ENCODE assay signal across 19 mouse cellular contexts in genomic region chr19:46310312-46310865, GRCm38 (mm10). TPM values are rescaled to one million over a fixed set of nuclear protein-coding genes. Genes with fewer than 3 reads are reported as not detected.
DNase-seq lines count a peak whose midpoint lies in the region; ATAC-seq and TF ChIP-seq lines count a peak whose summit lies in the region.
"Had no signal": no experiment of that assay in that cellular context is flagged by ENCODE, and none has a peak within 500 bp of the region (broad histone marks: within the 10 kb centered on the region; RNA-seq: fewer than 3 reads in every experiment).

No protein-coding gene starts in this region.

- ATAC-seq in forebrain, embryonic 11.5 days (replicated peaks; ENCODE audit: low FRiP score) = no peak
- no peak for ATAC-seq in forebrain, postnatal 0 days
- ATAC-seq in erythroblast, adult 5-6 weeks (replicated peaks; ENCODE audit: low FRiP score, poor library complexity, severe bottlenecking) = no peak
- ATAC-seq: forebrain, embryonic 14.5 days; lung, postnatal 0 days had no signal

- peaks cover 47% of the 10 kb centered on the region for H3K27me3 ChIP-seq in forebrain, embryonic 11.5 days (ENCODE audit: control insufficient read depth, insufficient read depth, low read length)
- peaks cover 6% of the 10 kb centered on the region for H3K27me3 ChIP-seq in forebrain, postnatal 0 days (ENCODE audit: insufficient read depth, low read length)
- H3K27me3 ChIP-seq in E14TG2a.4 (ENCODE audit: insufficient read depth, low read length) = peaks cover 91% of the 10 kb centered on the region
- H3K27me3 ChIP-seq in embryonic facial prominence, embryonic 10.5 days (replicated peaks; ENCODE audit: low read depth, poor library complexity, severe bottlenecking) = peaks cover 92% of the 10 kb centered on the region
- H3K27me3 ChIP-seq: stomach, embryonic 15.5 days had no signal

- no peak overlapping the region for H3K4me3 ChIP-seq in forebrain, embryonic 11.5 days (ENCODE audit: low read depth, low read length)
- H3K4me3 ChIP-seq in forebrain, postnatal 0 days (ENCODE audit: low read depth, low read length) = no peak overlapping the region
- 0 out of 2 replicates have a peak overlapping the region, but pooled peaks have one; percentile 80 for H3K4me3 ChIP-seq in E14TG2a.4 (replicated peaks; ENCODE audit: low read length)
- no peak overlapping the region for H3K4me3 ChIP-seq in embryonic facial prominence, embryonic 10.5 days
- H3K4me3 ChIP-seq: gastrocnemius, adult 2 months; kidney, embryonic 15.5 days; layer of hippocampus, adult 2 months; limb, embryonic 15.5 days; neural tube, embryonic 13.5 days; stomach, embryonic 15.5 days had no signal

- DNase-seq in forebrain, embryonic 11.5 days (ENCODE audit: low spot score) = peak; percentile 50
- no peak for DNase-seq in forebrain, postnatal 0 days
- DNase-seq in layer of hippocampus, postnatal 10 days (ENCODE audit: low spot score in 2 of 2) = peak; percentile 4 to 11
- DNase-seq in layer of hippocampus, postnatal 14 days (ENCODE audit: low spot score in 2 of 2) = no peak
- DNase-seq in embryonic facial prominence, embryonic 10.5 days (ENCODE audit: low spot score) = peak; percentile 7
- DNase-seq: adrenal gland, postnatal 10 days; gastrocnemius, adult 2 months had no signal

- no peak overlapping the region for H3K9ac ChIP-seq in forebrain, embryonic 11.5 days (ENCODE audit: low read length)
- no peak overlapping the region for H3K9ac ChIP-seq in forebrain, postnatal 0 days
- H3K9ac ChIP-seq: kidney, embryonic 15.5 days; limb, embryonic 15.5 days; neural tube, embryonic 13.5 days; stomach, embryonic 15.5 days had no signal

- no peak for TF ChIP-seq CTCF in forebrain, postnatal 0 days (IDR thresholded peaks at IDR 0.05; ENCODE audit: low read depth)
- no peak for TF ChIP-seq CTCF in E14TG2a.4 (conservative IDR thresholded peaks at IDR 0.05; ENCODE audit: low read length)

- peaks cover 3% of the 10 kb centered on the region; the same call in 1 of the 2 replicates for H3K4me1 ChIP-seq in forebrain, embryonic 11.5 days (replicated peaks; ENCODE audit: control insufficient read depth, insufficient read depth, low read length)
- no peaks in the 10 kb centered on the region for H3K4me1 ChIP-seq in forebrain, postnatal 0 days (ENCODE audit: insufficient read depth)
- peaks cover 58% of the 10 kb centered on the region for H3K4me1 ChIP-seq in E14TG2a.4 (replicated peaks; ENCODE audit: low read depth, low read length)
- H3K4me1 ChIP-seq in embryonic facial prominence, embryonic 10.5 days = peaks cover 36% of the 10 kb centered on the region

- H3K36me3 ChIP-seq in forebrain, embryonic 11.5 days (ENCODE audit: control insufficient read depth, insufficient read depth, low read length) = no peaks in the 10 kb centered on the region
- peaks cover 36% of the 10 kb centered on the region for H3K36me3 ChIP-seq in forebrain, postnatal 0 days (ENCODE audit: insufficient read depth)
- H3K36me3 ChIP-seq in E14TG2a.4 (ENCODE audit: insufficient read depth, low read length) = peaks cover 30% of the 10 kb centered on the region
- H3K36me3 ChIP-seq in embryonic facial prominence, embryonic 10.5 days (replicated peaks) = peaks cover 27% of the 10 kb centered on the region

- 86% methylated on average over 12 of the region's 12 CpGs for WGBS in forebrain, embryonic 11.5 days
- 91% methylated on average over 12 of the region's 12 CpGs for WGBS in forebrain, postnatal 0 days
- WGBS in embryonic facial prominence, embryonic 10.5 days = 87% methylated on average over 12 of the region's 12 CpGs

- no peaks in the 10 kb centered on the region for H3K9me3 ChIP-seq in forebrain, embryonic 11.5 days (ENCODE audit: control insufficient read depth, low read length)
- H3K9me3 ChIP-seq in forebrain, postnatal 0 days (ENCODE audit: low read length) = no peaks in the 10 kb centered on the region
- H3K9me3 ChIP-seq in E14TG2a.4 (ENCODE audit: low read length) = no peaks in the 10 kb centered on the region
- no peaks in the 10 kb centered on the region for H3K9me3 ChIP-seq in embryonic facial prominence, embryonic 10.5 days
- H3K9me3 ChIP-seq: G1E; kidney, embryonic 15.5 days; limb, embryonic 15.5 days; megakaryocyte, embryonic 14.5 days; neural tube, embryonic 13.5 days; stomach, embryonic 15.5 days had no signal

- H3K27ac ChIP-seq in forebrain, embryonic 11.5 days (ENCODE audit: low read depth, low read length) = no peak overlapping the region
- H3K27ac ChIP-seq in forebrain, postnatal 0 days (ENCODE audit: low read depth, low read length) = no peak overlapping the region
- H3K27ac ChIP-seq in embryonic facial prominence, embryonic 10.5 days (replicated peaks) = no peak overlapping the region
- H3K27ac ChIP-seq: gastrocnemius, adult 2 months; kidney, embryonic 15.5 days; layer of hippocampus, adult 2 months; limb, embryonic 15.5 days; neural tube, embryonic 13.5 days; stomach, embryonic 15.5 days had no signal

- H3K4me2 ChIP-seq in forebrain, embryonic 11.5 days (ENCODE audit: low read depth, low read length, severe bottlenecking) = no peak overlapping the region
- H3K4me2 ChIP-seq in forebrain, postnatal 0 days (ENCODE audit: low read depth) = no peak overlapping the region
- H3K4me2 ChIP-seq: heart, embryonic 11.5 days; kidney, embryonic 15.5 days; limb, embryonic 15.5 days; neural tube, embryonic 13.5 days; stomach, embryonic 15.5 days had no signal

RNA-seq across cellular contexts. Expression of gene Nfkb2, which starts 6.3 kb away (rescaled TPM):
- 4.1 and 4.2 TPM in 2 replicates for polyA plus RNA-seq in forebrain, embryonic 11.5 days (2014; fragmentation: Nextera tagmentation; extraction: Ambion mirVana)
- total RNA-seq in forebrain, postnatal 0 days (2014; rRNA removed) = 2.2 TPM in 2 replicates
- polyA plus RNA-seq in forebrain, postnatal 0 days (2015; fragmentation: Nextera tagmentation; extraction: Ambion mirVana) = 1.2 and 1.3 TPM in 2 replicates
- total RNA-seq in layer of hippocampus, postnatal 10 days (2021) = 1 to 10 TPM; 3.1 to 3.2 TPM
- 1 to 10 TPM; 2.3 to 2.6 TPM for total RNA-seq in layer of hippocampus, postnatal 14 days (2021)
- polyA plus RNA-seq in embryonic facial prominence, embryonic 10.5 days (2016; fragmentation: Nextera tagmentation; extraction: Ambion mirVana) = 5.6 and 5.7 TPM in 2 replicates
- 0.96 and 1.0 TPM in 2 replicates for total RNA-seq in erythroblast, adult 5-6 weeks (2015; ENCODE audit: low replicate concordance)
- 2.8 and 3.1 TPM in 2 replicates for total RNA-seq in erythroblast, adult 5-6 weeks (2017; ENCODE audit: low replicate concordance)

RNA-seq across cellular contexts. Expression of gene Psd, which starts 16.6 kb away (rescaled TPM):
- polyA plus RNA-seq in forebrain, embryonic 11.5 days (2014; fragmentation: Nextera tagmentation; extraction: Ambion mirVana) = 10.7 and 11.3 TPM in 2 replicates
- total RNA-seq in forebrain, postnatal 0 days (2014; rRNA removed) = 395 and 483 TPM in 2 replicates
- polyA plus RNA-seq in forebrain, postnatal 0 days (2015; fragmentation: Nextera tagmentation; extraction: Ambion mirVana) = 158 and 178 TPM in 2 replicates
- total RNA-seq in layer of hippocampus, postnatal 10 days (2021) = 100 to 1,000 TPM; 686 to 714 TPM
- total RNA-seq in layer of hippocampus, postnatal 14 days (2021) = 100 to 1,000 TPM; 701 to 730 TPM
- 2.5 and 3.5 TPM in 2 replicates for polyA plus RNA-seq in embryonic facial prominence, embryonic 10.5 days (2016; fragmentation: Nextera tagmentation; extraction: Ambion mirVana)
- total RNA-seq in erythroblast, adult 5-6 weeks (2015; ENCODE audit: low replicate concordance) = 0.63 TPM in 1 of 2 replicates, not detected in the other
- total RNA-seq in erythroblast, adult 5-6 weeks (2017; ENCODE audit: low replicate concordance) = 0.70 TPM in 1 of 2 replicates, not detected in the other

RNA-seq across cellular contexts. Expression of gene Fbxl15, which starts 17.6 kb away (rescaled TPM):
- polyA plus RNA-seq in forebrain, embryonic 11.5 days (2014; fragmentation: Nextera tagmentation; extraction: Ambion mirVana) = 22.5 and 25.8 TPM in 2 replicates
- total RNA-seq in forebrain, postnatal 0 days (2014; rRNA removed) = 37.2 and 54.8 TPM in 2 replicates
- 50.3 and 59.1 TPM in 2 replicates for polyA plus RNA-seq in forebrain, postnatal 0 days (2015; fragmentation: Nextera tagmentation; extraction: Ambion mirVana)
- 10 to 100 TPM; 30.2 to 33.6 TPM for total RNA-seq in layer of hippocampus, postnatal 10 days (2021)
- total RNA-seq in layer of hippocampus, postnatal 14 days (2021) = 10 to 100 TPM; 32.4 to 32.9 TPM
- polyA plus RNA-seq in embryonic facial prominence, embryonic 10.5 days (2016; fragmentation: Nextera tagmentation; extraction: Ambion mirVana) = 17.1 and 17.2 TPM in 2 replicates
- not detected in 2 replicates for total RNA-seq in erythroblast, adult 5-6 weeks (2015; ENCODE audit: low replicate concordance)
- total RNA-seq in erythroblast, adult 5-6 weeks (2017; ENCODE audit: low replicate concordance) = not detected in 2 replicates

RNA-seq across cellular contexts. Expression of gene Cuedc2, which starts 28.1 kb away (rescaled TPM):
- 217 and 242 TPM in 2 replicates for polyA plus RNA-seq in forebrain, embryonic 11.5 days (2014; fragmentation: Nextera tagmentation; extraction: Ambion mirVana)
- 214 and 275 TPM in 2 replicates for total RNA-seq in forebrain, postnatal 0 days (2014; rRNA removed)
- polyA plus RNA-seq in forebrain, postnatal 0 days (2015; fragmentation: Nextera tagmentation; extraction: Ambion mirVana) = 388 and 443 TPM in 2 replicates
- total RNA-seq in layer of hippocampus, postnatal 10 days (2021) = 100 to 1,000 TPM; 173 to 178 TPM
- total RNA-seq in layer of hippocampus, postnatal 14 days (2021) = 100 to 1,000 TPM; 156 to 162 TPM
- polyA plus RNA-seq in embryonic facial prominence, embryonic 10.5 days (2016; fragmentation: Nextera tagmentation; extraction: Ambion mirVana) = 204 and 208 TPM in 2 replicates
- total RNA-seq in erythroblast, adult 5-6 weeks (2015; ENCODE audit: low replicate concordance) = 8.1 and 8.4 TPM in 2 replicates
- 23.6 and 39.4 TPM in 2 replicates for total RNA-seq in erythroblast, adult 5-6 weeks (2017; ENCODE audit: low replicate concordance)

RNA-seq across cellular contexts. Expression of gene Mfsd13a, which starts 30.5 kb away (rescaled TPM):
- polyA plus RNA-seq in forebrain, embryonic 11.5 days (2014; fragmentation: Nextera tagmentation; extraction: Ambion mirVana) = 7.9 and 8.6 TPM in 2 replicates
- total RNA-seq in forebrain, postnatal 0 days (2014; rRNA removed) = 4.1 and 5.3 TPM in 2 replicates
- polyA plus RNA-seq in forebrain, postnatal 0 days (2015; fragmentation: Nextera tagmentation; extraction: Ambion mirVana) = 11.5 and 14.1 TPM in 2 replicates
- 10 to 100 TPM; 24.4 to 26.4 TPM for total RNA-seq in layer of hippocampus, postnatal 10 days (2021)
- 10 to 100 TPM; 31.7 to 32.5 TPM for total RNA-seq in layer of hippocampus, postnatal 14 days (2021)
- 8.0 and 8.4 TPM in 2 replicates for polyA plus RNA-seq in embryonic facial prominence, embryonic 10.5 days (2016; fragmentation: Nextera tagmentation; extraction: Ambion mirVana)
- total RNA-seq in erythroblast, adult 5-6 weeks (2015; ENCODE audit: low replicate concordance) = 5.4 and 9.6 TPM in 2 replicates
- 1.4 and 1.8 TPM in 2 replicates for total RNA-seq in erythroblast, adult 5-6 weeks (2017; ENCODE audit: low replicate concordance)
- total RNA-seq: G1E had no signal

Comparison
In these comparisons a context has a peak if more than half of its experiments do, and no peak if none do; other contexts are left out.
1. DNase-seq: peak in forebrain, embryonic 11.5 days (single experiment), layer of hippocampus, postnatal 10 days (2 of 2) and embryonic facial prominence, embryonic 10.5 days (single experiment); none in forebrain, postnatal 0 days (single experiment) and layer of hippocampus, postnatal 14 days (0 of 2).
2. RNA of gene Psd, which starts 16.6 kb away (total RNA-seq): 701 to 730 TPM in layer of hippocampus, postnatal 14 days, 686 to 714 TPM in layer of hippocampus, postnatal 10 days and 395 to 483 TPM in forebrain, postnatal 0 days; 0.63 to 0.70 TPM in erythroblast, adult 5-6 weeks; every median in the first group is over 100 times any median in the second.
3. RNA of gene Fbxl15, which starts 17.6 kb away (total RNA-seq): 37.2 to 54.8 TPM in forebrain, postnatal 0 days, 30.2 to 33.6 TPM in layer of hippocampus, postnatal 10 days and 32.4 to 32.9 TPM in layer of hippocampus, postnatal 14 days; not detected in erythroblast, adult 5-6 weeks; every median in the first group is over 10 times any median in the second.